Mouse (Mus musculus): ENCODE data around the gene Pank1.

Gene Pank1

GRCm38 (mm10) chr19:34819577-34820170 is 59.6 kb downstream of the Pank1 start:
- no peak for DNase-seq

DNA sequence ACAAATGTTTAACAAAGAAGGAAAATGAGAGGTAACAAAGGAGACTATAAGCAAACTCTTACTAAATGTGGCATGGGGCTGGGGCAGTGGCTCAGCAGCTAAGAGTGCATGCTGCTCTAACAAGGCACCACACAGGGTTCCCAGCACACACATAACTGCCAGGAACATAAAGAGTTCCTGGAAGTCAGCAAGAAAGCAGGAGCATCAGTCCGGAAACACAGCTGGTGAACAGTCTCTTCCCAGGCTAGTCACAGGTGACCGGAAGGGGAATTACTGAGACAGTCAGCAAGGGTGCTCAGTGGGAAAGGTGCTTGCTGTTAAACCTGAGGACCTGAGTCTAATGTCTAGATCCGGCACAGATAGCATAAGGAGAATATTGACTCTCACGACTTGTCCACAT is 63.9 kb downstream of the Pank1 start:
- no peak for DNase-seq

GRCm38 (mm10) chr19:34814696-34815095 is 64.6 kb downstream of the Pank1 start:
- DNase-seq = no peak

DNA sequence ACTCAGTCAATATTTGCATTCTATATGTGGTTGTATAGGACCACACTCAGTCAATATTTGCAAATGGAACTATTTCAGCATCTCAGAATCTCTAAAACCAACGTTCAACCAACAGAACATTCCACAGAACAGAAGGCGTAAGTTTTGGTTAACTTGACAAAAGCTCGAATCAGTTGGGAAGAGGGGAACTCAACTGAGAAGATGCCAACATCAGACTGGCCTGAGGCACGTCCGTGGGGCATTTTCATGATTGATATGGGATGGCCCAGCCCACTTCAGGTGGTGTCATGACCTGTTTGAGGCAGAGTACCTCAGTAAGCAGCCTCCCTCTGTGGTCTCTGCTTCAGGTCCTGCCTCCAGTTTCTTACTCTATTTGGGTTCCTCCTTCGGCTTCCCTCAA is 65.3 kb downstream of the Pank1 start:
- DNase-seq = no peak

DNA sequence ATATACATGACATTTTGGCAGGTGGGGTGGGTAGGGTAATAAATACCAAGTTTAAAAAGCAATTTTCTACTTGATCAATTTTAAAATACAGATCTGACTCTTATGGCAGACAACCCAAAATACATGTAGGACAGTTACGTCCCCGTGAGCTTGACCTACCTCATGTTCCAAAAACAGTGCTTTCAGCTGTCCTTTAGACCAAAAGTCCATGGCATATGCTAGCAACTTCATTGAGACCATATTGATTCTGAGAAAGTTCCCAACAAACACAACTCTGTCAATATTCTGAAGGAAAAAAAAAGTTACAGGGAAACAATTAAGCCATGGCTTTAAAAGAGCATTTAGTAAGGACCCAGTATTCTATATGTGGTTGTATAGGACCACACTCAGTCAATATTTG is 65.7 kb downstream of the Pank1 start:
- no peak for DNase-seq

DNA sequence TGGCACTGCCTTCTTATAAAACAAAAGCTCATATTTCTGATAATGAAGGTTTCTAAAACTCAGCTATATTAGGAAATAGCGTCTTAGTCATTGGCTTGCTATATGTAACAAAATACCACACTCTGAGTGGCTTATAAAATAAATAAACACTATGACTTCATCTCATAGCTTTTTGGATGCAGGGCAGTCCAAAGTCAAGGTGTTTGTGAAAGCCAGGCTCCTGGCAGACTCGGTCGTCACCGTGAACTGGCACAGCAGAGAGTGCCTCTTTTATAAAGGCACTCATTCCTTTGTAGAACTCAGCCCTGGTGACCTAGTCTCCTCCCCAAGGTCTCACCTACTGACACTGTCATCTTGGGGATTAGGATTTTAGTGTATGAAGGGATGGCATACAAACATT is 66.5 kb downstream of the Pank1 start:
- DNase-seq = no peak

DNA sequence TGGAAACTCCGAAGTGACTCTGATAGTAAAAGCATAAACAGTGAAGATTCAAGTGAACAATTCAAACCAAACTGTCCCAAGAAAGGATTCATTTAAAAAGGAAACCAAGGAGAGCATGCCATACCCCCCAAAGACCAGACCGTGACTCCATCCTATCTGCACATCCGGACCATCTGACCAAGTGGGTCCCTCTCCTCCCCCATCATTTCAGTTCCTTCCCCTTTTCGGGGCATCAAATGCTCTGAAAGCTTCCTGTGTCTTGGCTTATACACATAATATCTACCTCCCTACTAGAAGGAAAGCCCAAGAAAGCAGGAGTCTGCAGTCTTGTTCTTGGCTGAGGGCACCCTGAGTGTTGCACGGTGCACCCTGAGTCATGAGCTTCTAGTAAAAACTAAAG is 72.1 kb downstream of the Pank1 start:
- no peak for DNase-seq

GRCm38 (mm10) chr19:34805071-34805470 is 74.2 kb downstream of the Pank1 start:
- no peak for DNase-seq

DNA sequence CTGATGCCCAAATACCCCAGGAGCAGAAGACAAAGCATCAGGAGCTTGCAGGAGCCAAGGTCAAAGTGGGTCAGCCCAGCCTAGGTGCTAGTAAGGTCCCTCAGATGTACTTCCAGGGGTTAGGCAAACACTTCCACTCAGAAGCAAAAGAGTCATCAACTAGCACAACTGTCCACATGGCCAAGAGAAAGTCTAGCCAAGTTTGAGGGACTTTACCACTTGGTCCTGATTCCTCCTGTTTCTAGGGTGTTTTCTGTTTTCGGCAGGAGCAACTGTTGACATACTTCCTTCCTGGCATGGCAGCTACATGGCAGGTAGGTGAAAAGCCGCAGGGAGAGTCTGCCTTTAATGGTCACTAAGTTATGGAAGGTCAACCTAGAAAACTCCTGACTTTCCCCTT is 74.7 kb downstream of the Pank1 start:
- no peak for DNase-seq

GRCm38 (mm10) chr19:34803396-34803795 is 75.9 kb downstream of the Pank1 start:
- no peak for DNase-seq

GRCm38 (mm10) chr19:34799644-34800267 is 79.5 kb downstream of the Pank1 start:
- DNase-seq = no peak

- no peak for DNase-seq
Measured at GRCm38 (mm10) chr19:34796396-34796795, 82.9 kb downstream of the Pank1 start.

DNA sequence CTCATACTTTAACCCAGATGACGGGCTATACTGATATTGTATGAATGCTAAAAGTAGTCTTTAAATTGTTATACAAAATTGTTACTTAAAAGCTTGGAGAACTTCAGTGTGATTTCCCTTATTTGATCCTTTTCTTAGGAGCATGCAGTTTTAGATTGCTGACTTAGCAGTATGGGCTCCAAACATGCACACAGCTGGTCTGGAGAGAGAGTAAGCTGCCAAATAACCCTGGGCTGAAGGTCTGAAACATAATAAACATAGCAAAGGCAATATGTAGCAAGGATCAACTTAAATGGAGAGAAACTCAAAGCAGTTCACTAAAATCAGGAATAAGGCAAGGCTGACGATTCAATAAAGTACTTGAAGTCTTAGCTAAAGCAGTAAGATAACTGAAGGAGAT is 96.8 kb downstream of the Pank1 start:
- no peak for DNase-seq

- DNase-seq = no peak
Measured at GRCm38 (mm10) chr19:34778993-34779392, 100.3 kb downstream of the Pank1 start.

GRCm38 (mm10) chr19:34778098-34778497 is 101.2 kb downstream of the Pank1 start:
- DNase-seq = no peak

DNA sequence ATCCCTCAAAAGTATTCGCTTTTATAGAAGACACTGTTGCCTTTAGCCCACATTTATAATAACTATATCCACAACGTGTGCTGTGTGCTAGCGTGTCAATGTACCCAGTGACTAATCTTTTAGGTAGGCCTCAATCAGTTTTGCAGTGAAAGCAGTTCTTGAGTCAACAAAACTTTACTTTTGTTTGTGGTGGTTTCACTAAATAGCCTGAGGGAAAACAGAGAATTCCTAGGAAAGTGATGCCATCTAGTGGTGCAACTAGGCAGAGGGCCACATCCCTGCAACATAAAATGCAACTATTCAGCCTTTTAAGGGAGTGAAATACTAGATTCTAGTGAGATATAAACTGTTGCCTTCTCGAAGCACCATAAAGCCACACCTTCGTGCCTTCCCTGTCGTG is 106.5 kb downstream of the Pank1 start:
- DNase-seq = peak; percentile 16 to 33

- DNase-seq = no peak
Measured at GRCm38 (mm10) chr19:34770764-34771163, 108.5 kb downstream of the Pank1 start.

DNA sequence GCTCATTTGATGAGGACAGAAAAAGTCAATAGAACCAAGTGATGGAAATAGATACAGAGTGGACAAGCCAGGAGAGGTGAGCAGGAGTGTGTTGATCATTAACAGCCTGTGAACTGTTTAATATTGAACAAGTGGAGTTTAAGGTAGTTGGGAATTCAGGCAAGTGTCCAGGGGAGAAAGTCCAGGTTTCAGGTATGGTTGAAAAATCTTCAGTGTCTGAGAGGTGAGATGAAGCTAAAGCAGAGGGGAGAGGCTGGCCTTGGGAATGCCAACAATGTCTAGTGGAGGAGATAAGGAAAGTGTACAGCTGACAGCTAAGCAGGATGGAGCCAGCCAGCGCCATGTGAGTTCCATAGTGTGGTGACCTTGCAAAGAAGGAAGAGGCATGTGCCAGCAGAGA is 120.5 kb downstream of the Pank1 start:
- DNase-seq = no peak
